Mouse (Mus musculus) embryo, embryonic 10 days (tissue): ENCODE measurements around the gene Arhgap32.

ENCODE experiments used
- DNase-seq: peaks from one replicate; pipeline ENCODE4 v3.0.0-alpha.2; 2015; ENCODE audit warnings: low spot score

The Arhgap32 gene

GRCm38 (mm10) chr9:32257365-32257764, 141.4 kb downstream of the Arhgap32 start:
- no peak for DNase-seq

- DNase-seq: no peak
Measured at GRCm38 (mm10) chr9:32257882-32258281, 141.9 kb downstream of the Arhgap32 start.

GRCm38 (mm10) chr9:32271896-32272444, 156.0 kb downstream of the Arhgap32 start:
- peak; percentile 85 for DNase-seq

GRCm38 (mm10) chr9:32278052-32278451, 162.1 kb downstream of the Arhgap32 start:
- no peak for DNase-seq

GRCm38 (mm10) chr9:32279789-32280188, 163.9 kb downstream of the Arhgap32 start:
- no peak for DNase-seq

GRCm38 (mm10) chr9:32280456-32280855, 164.5 kb downstream of the Arhgap32 start:
- no peak for DNase-seq

- no peak for DNase-seq
Measured at GRCm38 (mm10) chr9:32283591-32283990, 167.7 kb downstream of the Arhgap32 start.

GRCm38 (mm10) chr9:32291618-32292017, 175.7 kb downstream of the Arhgap32 start:
- DNase-seq: peak; percentile 6

GRCm38 (mm10) chr9:32292686-32293085, 176.8 kb downstream of the Arhgap32 start:
- DNase-seq: peak; percentile 26

- no peak for DNase-seq
Measured at GRCm38 (mm10) chr9:32295061-32295800, 179.3 kb downstream of the Arhgap32 start.

- no peak for DNase-seq
Measured at GRCm38 (mm10) chr9:32302501-32303150, 186.7 kb downstream of the Arhgap32 start.

- DNase-seq: peak; percentile 28
Measured at GRCm38 (mm10) chr9:32311786-32312185, 195.8 kb downstream of the Arhgap32 start.

- DNase-seq: no peak
Measured at GRCm38 (mm10) chr9:32312208-32312607, 196.3 kb downstream of the Arhgap32 start.

- no peak for DNase-seq
Measured at GRCm38 (mm10) chr9:32314071-32314470, 198.1 kb downstream of the Arhgap32 start.

- no peak for DNase-seq
Measured at GRCm38 (mm10) chr9:32315999-32316398, 200.1 kb downstream of the Arhgap32 start.
